Mouse (Mus musculus): ENCODE measurements at regions not wholly inside any gene's neighbourhood (a gene's known extent, or its start where the extent isn't known, plus 50 kb on each side); places are given as distances from the start of the nearest gene placed in this dataset.

DNA sequence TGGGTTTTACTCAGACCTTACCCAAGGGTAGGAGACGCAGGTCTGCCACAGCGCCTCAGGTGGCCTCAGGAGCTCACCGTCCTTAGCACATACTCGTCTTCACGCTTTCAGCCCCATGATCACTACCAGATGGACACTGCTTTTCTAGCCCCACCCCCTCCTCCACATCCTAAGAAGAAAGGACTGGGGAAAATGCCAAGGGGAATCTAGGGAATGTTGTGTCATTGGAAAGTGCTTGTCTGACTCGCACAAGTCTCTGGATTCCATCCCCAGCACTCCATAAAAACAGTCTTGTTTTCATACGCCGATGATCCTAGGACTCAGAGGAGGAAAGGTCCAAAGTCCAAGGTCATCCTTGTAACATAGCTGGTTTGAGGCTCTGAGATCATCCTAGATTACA, 192.4 kb upstream of the Noct start:
- peak in 1 of 2 experiments; percentile 13 for DNase-seq

GRCm38 (mm10) chr3:51033292-51033691, 191.0 kb upstream of the Noct start:
- no peak for DNase-seq

GRCm38 (mm10) chr3:51036700-51037306, 187.4 kb upstream of the Noct start:
- peak in 1 of 2 experiments; percentile 10 for DNase-seq

DNA sequence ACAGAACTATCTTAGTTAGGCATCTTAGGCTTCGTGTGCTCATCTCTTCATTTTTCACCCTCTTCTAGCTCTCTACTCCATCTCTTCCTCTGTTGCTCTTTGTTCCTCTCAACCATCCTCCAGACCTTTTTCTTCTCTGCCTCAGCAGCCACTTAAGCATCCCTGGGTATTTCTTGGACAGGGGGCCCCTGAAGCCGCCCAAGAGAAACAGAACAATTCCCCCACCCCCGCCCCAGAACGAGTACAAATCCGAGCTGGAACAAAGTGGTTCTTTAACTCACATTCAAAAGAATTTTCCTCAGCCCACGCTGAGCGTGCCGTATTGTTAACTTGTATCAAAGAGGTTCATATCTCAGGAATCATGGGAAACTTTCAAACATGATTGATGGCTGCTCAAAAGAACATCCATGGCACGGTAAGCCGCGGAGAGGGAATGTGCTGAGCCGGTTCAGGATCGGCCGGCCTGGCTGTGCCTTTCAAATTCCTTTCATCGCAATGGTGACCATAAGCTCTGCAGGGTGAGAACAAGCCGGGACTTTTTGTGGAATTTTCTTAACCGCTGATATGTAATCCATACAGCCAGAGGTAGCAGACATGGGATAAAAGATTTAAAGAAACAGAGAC, 181.9 kb upstream of the Noct start:
- DNase-seq, result no peak

DNA sequence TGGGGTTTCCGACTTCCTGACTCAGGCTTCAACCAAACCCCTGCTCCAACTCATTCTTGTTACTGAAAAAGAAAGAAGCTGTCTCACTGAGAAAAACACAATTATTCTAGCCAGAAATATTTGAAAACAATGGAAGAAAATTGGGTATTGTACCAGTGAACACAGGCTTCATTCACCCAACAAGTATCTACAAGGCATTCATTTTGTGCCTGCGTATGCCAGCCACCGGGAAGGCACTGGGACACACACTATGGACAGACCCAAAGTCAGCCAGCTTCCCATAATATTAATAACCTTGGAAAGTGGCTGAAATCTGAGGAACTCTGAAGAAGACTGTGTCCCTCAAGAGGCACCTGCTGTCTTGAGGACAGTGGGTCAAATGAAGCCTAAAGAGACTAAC, 175.5 kb upstream of the Noct start:
- no peak for DNase-seq

GRCm38 (mm10) chr3:51050156-51050555, 174.1 kb upstream of the Noct start:
- DNase-seq, result no peak

GRCm38 (mm10) chr3:51055004-51055403, 169.2 kb upstream of the Noct start:
- no peak for DNase-seq

DNA sequence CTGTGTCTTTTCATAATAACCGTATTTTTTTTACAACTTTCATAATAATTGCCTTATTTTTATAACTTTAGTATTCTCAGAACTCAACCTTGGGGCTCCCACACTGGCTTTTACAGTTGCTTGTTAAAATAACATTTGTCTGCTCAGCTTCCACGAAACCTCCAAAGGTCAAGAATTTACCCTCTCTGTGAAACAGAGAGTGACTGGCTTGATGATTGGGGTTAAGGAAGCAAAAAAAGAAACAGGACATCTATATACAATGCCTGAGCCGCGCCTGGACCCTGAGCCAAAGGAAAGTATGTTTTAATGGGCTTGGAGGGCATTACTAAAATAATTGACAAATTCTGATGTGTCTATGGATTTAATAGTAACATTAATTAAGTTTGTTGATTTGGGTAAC, 160.0 kb upstream of the Noct start:
- DNase-seq, result no peak

- no peak for DNase-seq
These were observed 157.9 kb upstream of the Noct start for GRCm38 (mm10) chr3:51066373-51066772.

- peak in 1 of 2 experiments; percentile 28 for DNase-seq
These were observed 151.8 kb upstream of the Noct start for GRCm38 (mm10) chr3:51072417-51072816.

DNA sequence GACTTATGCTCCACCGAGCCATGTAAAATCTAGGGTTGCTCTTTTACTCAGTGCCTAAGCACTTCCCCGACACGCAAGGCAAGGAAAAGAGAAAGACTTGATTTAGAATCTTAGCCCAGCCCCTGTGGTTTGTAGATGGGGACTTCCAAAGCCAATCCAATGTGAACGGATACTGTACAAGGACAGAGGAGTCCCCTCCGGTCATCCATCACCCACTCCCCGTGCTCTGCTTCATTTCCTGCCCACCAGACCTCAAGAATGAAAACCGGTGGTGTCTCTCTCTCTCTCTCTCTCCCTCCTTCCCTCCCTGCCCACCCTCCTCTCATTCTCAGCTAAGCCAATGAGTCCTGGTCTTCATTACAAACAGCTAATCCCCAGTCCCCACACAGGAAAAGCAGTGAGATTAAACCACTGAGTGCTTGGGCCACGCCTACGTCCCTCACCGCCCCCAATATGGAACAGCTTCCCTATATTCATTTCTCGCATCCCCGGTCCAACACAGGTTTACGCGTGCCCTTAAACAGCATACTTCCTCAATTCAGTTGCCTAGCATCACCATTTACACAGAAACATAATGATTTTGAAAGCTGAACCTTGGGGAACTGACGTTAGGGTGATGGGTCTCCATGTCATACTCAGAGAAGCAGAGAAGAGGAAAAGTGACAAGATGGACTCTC, 151.1 kb upstream of the Noct start:
- no peak for DNase-seq

DNA sequence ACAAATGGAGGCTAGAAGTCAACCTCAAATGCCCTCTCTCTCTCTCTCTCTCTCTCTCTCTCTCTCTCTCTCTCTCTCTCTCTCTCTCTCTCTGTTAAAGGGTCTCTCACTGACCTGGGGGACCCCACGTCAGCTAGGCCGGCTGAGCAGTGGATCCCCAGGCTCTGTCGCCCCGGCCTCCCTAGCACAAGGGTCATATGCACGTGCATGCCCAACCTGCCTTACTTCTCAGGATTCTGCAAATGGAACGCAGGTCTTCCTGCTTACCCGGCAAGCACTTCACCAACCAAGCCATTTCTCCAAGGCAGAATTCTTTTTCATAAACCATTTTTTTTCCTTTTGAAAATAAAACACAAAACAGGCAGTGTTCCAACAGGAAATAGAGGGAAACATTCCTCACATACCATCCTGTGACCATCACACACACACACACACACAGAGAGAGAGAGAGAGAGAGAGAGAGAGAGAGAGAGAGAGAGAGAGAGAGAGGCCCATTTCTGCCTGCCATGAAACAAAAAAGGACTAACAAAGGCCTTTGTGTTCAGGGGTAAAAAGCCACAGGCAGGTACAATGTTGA, 150.4 kb upstream of the Noct start:
- DNase-seq, result no peak

DNA sequence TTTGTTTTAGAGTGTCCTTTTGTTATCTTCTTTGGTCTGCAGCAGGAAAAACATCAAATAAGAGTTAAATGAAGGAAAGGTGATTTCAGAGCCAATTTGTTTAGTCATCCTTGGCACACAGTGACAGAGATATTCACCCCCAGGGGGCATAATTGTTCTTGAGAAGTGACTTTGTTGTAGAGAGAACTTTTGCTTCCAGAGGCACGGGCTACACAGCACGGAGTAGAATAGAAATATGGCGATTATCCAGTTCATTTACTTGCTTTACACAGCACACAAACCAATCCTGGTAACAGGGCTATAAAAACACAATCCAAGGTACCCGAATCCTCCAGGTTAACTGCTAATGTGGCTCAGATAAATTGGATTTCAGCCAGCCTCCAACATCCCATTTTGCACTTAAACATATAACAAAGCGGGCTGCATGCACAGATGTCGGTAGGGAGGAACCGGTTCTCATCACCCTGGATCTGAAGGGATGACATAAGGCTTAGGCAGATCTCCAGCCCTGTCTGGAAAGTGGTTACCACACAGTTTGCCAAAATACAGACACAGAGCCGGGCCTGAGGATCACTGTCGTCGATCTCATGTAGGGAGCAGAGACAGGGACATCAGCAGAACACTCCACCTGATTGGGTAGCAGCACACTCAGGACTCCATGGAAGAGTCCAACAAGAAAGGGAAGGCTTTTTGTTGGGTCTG, 148.9 kb upstream of the Noct start:
- peak; percentile 81 to 83 for DNase-seq

- DNase-seq, result no peak
These were observed 145.8 kb upstream of the Noct start for GRCm38 (mm10) chr3:51078459-51078858.

GRCm38 (mm10) chr3:51080415-51080814, 143.8 kb upstream of the Noct start:
- DNase-seq, result no peak

- DNase-seq, result no peak
These were observed 143.4 kb upstream of the Noct start for GRCm38 (mm10) chr3:51080855-51081254.

DNA sequence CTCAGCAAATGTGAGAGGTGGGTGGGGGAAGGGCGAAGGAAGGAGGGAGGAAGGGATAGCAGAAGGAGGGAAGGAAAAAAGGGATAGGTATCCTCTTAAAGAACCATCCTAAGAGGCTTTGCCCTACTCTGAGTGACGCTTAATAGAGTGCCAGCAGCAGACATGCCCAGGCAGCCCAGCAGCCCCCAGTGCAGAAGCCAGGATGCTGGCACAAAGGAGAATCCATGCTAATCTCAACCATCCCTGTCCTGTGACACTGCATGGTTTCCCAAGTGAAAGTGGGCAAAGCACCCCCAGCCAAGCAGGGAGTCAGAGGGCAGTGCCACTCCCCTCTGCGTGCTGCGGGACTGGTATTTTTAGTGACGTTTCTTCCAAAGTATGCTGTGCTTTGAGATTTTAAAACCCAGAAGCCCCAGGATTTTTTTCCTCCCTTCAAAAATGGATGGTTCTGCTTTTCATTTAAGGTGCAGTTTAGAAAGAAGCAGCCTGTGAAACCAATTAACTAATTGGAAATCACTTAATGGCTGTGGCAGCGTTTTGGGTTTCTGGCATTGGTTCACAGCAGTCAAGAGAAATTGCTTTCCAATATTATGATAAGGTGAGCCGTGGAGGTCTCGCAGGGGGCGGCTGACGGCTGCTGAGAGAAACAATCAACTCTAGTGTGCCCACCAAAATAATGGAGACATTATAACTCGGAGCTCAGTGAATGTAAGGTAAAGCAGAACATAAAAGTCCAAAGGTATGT, 141.2 kb upstream of the Noct start:
- no peak for DNase-seq

DNA sequence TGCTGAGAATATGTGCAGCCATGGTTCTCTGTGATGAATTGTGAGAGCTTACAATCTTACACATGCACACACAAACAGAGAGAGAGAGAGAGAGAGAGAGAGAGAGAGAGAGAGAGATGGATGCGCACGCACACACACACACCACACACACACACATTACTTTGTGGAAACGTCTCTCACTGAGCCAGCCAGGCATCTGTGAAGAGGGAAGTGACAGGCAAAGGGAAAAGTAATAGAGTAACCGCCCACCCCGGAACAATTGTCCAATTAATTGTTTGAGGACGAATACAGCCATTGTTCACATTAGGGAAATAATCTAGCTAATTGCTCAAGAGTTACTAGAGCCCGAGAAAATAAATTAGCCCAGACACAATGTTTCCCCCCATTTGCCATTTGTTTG, 140.7 kb upstream of the Noct start:
- DNase-seq, result no peak

DNA sequence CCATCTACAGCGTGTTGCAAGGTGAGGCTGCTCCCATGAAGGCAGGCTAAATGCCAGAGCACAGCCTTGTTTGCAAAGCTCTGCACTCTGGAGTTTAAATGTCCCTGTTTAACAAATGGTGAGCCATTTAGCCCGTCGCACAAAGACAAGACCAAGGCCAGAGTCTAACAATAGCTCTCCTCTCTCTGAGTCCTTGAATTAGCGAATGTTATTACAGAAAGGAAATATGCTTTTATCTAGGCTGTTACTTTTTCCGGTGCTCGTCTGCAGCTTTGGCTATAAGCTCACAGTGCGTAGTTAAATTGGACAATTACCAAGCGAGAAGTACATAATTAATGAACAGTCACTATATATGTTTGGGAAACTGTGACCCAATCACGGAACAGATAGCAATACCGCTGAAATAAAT, 137.8 kb upstream of the Noct start:
- no peak for DNase-seq

DNA sequence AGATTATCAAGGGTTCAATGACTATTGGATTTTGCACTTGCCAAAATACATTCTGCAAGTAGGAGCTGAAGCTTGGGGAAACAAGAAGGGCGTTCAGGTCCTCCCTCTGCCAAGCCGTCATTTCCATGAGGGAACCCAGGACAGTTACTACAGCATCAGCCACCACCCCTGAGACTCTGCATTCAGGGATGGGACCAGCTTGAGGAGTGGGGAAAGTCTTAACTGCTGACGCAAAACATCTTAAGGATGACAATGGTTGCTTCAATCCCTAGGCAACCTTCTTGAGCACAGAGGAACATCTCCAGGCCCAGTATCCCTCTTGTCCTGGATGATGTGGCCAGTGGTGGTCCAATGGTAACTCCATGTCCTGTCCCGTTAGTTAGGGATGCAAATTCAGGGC, 137.2 kb upstream of the Noct start:
- DNase-seq, result no peak

DNA sequence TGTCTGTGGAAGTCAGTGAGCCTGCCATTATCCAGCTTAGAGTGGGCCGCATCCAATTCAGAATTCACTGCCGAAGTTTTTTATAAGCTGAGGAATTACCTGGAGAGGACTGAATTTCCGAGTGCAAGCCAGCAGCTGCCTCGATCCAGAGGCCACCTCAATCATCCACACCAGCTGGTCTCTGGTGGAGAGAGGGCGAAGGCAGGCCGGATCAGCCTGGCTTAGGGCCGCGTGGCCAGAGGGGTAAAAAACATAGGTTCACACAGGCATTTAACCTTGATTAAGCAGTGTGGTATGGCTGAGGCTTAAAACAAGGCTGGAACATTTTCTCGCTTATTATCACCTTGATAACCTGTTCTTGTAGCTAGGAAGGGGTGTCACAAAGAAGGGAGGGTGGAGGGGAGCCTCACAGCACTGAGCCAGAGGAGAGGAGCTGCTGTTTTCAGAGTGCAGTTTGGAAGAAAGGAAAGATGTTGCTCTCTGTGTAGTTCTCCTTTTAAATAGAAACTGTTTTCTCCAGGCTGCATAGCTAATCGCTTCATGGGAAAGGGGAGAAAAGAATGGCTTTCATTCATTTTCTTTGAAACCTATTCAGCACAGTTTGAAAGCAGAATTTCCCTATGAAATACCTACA, 135.1 kb upstream of the Noct start:
- DNase-seq, result no peak

GRCm38 (mm10) chr3:51091478-51091877, 132.8 kb upstream of the Noct start:
- no peak for DNase-seq
